Mouse (Mus musculus) testis, adult 2 months (tissue): ENCODE measurements around the gene Ndufb6.

Experiments
- CTCF ChIP-seq: fragments of 200-500 bp; IDR thresholded peaks from 2 replicates; pipeline ENCODE4 v1.5.1; 2012; ENCODE audit warnings: low read depth, mild to moderate bottlenecking, inconsistent platforms, low read length, moderate library complexity; ENCODE audit not compliant: control insufficient read depth, insufficient read depth, insufficient replicate concordance
- POLR2A ChIP-seq: fragments of 200-500 bp; IDR thresholded peaks from 2 replicates; pipeline ENCODE4 v1.6.1; 2012; ENCODE audit warnings: low read depth, mild to moderate bottlenecking, inconsistent platforms, low read length, moderate library complexity; ENCODE audit not compliant: control insufficient read depth

- TF ChIP-seq POLR2A (no peak), CTCF (no peak)
These were observed 39.6 kb downstream of the Ndufb6 start, which contains the start of gene Ddx58 for GRCm38 (mm10) chr4:40239409-40240271.
